Mouse (Mus musculus) megakaryocyte, embryonic 14.5 days (primary cell): ENCODE results near the gene Mark2. TPM values are rescaled to one million over a fixed set of nuclear protein-coding genes. Genes with fewer than 3 reads are reported as not detected.
A peak's percentile ranks its signal among the peaks of the same experiment; 100 is the strongest.

Experiments used
- H3K27me3 ChIP-seq: replicated peaks from 2 replicates; pipeline ENCODE3; 2012; ENCODE audit warnings: inconsistent platforms
- H3K36me3 ChIP-seq: replicated peaks from 2 replicates; pipeline ENCODE3; 2012; ENCODE audit warnings: low read length, inconsistent platforms, mixed read lengths
- H3K4me1 ChIP-seq: 2 replicates; pipeline ENCODE4 v1.6.1; 2012; ENCODE audit warnings: inconsistent platforms
- H3K4me3 ChIP-seq: replicated peaks from 2 replicates; pipeline ENCODE3; 2012; ENCODE audit warnings: moderate library complexity, mild to moderate bottlenecking, inconsistent platforms
- H3K9me3 ChIP-seq: 2 replicates; pipeline ENCODE4 v1.6.1; 2012; ENCODE audit warnings: inconsistent platforms
- FLI1 ChIP-seq: IDR thresholded peaks from 2 replicates; pipeline ENCODE4 v1.6.1; 2012; ENCODE audit warnings: low read length, inconsistent platforms, mixed read lengths
- GATA1 ChIP-seq: IDR thresholded peaks from 3 replicates; pipeline ENCODE4 v1.6.1; 2012; ENCODE audit warnings: mixed read lengths, low read length, inconsistent platforms, borderline replicate concordance
- polyA plus RNA-seq: library from polyadenylated mRNA; stranded (reverse); fragments of >175 nt; gene quantifications from 2 replicates; pipeline ENCODE4 v1.2.3, GENCODE M21; 2012; ENCODE audit warnings: low replicate concordance; ENCODE audit not compliant: insufficient read depth

Gene Mark2
- polyA plus RNA-seq, 1 experiment = 179 TPM

DNA sequence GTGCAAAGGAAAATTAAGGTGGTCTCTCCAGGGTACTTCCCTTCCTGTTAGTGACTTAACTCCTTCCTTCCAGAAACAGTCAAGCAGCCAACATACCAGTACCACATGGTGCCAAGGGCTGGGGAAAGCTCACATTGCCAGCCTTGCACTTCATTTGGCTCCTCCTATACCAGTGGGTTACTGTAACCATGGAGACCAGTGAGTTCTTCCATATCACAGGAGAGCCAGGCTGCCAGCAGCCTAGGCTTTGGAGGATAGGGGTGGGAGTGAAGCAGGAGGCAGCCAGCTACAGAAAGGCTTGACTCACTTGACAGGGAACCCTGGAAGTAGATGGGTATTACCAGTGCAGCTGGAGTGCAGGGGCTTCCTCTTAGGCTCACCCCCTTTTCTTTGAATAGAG, 42.6 kb downstream of the Mark2 start:
- peaks cover 92% of the 10 kb centered on the region for H3K4me1 ChIP-seq
- no peaks in the 10 kb centered on the region for H3K9me3 ChIP-seq
- TF ChIP-seq FLI1 (no peak), GATA1 (no peak)
- no peaks in the 10 kb centered on the region for H3K27me3 ChIP-seq
- peaks cover 48% of the 10 kb centered on the region for H3K36me3 ChIP-seq
- H3K4me3 ChIP-seq = no peak overlapping the region

DNA sequence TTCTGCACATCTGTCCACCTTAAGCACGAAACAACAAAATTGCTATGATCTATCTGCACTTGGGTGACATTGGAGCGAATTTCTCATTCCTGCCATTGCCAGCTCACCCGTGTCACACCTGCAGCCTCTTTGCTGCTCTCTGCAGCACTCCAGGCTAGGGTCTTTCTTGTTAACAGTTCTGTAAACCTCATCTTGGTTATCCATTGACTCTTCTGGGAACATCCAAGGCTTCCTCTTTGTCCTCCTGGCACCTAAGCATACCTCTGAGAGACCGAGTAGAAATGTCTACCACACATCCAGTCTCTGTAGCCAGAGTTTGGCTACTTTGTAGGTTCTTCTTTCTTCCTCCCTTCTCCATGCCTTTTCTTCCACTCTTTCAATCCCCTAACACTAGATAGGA, 45.7 kb downstream of the Mark2 start:
- TF ChIP-seq GATA1 (no peak), FLI1 (no peak)
- Histone ChIP-seq H3K36me3 (peaks cover 41% of the 10 kb centered on the region), H3K9me3 (no peaks in the 10 kb centered on the region), H3K4me3 (peak overlapping the region; percentile 89), H3K27me3 (no peaks in the 10 kb centered on the region), H3K4me1 (peaks cover 92% of the 10 kb centered on the region)

DNA sequence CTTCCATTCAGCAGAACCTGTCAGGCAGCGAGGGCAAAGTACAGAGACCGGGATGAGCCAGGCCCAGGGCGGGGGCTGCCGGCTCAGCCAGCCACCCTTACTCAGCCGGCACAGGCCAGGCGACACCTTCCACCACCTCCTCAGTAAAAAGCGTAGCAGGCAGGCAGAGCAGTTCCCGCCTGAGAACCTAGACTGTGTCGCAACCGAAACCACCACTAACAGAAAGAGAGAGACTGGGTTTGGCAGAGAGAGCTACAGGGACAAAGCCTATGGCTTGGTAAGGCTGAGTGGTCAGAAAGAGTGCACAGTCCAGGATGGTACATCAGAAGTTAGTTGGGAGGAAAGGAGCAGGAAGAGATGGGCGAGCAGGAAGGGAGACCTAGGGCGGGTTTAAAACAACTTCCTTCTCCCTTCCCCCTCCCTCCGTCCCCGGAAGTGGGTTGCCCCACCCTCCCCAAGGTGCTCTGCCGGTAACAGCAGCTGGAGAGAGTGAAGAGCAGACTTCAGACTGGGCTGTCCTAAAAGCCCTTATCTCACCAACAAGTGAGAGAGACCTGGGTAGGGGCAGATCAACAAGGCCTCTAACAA, 46.5 kb downstream of the Mark2 start:
- H3K4me3 ChIP-seq = peak overlapping the region; percentile 89
- peaks cover 43% of the 10 kb centered on the region for H3K36me3 ChIP-seq
- H3K4me1 ChIP-seq = peaks cover 97% of the 10 kb centered on the region
- no peaks in the 10 kb centered on the region for H3K9me3 ChIP-seq
- TF ChIP-seq GATA1 = no peak
- TF ChIP-seq FLI1 = no peak
- H3K27me3 ChIP-seq = no peaks in the 10 kb centered on the region

DNA sequence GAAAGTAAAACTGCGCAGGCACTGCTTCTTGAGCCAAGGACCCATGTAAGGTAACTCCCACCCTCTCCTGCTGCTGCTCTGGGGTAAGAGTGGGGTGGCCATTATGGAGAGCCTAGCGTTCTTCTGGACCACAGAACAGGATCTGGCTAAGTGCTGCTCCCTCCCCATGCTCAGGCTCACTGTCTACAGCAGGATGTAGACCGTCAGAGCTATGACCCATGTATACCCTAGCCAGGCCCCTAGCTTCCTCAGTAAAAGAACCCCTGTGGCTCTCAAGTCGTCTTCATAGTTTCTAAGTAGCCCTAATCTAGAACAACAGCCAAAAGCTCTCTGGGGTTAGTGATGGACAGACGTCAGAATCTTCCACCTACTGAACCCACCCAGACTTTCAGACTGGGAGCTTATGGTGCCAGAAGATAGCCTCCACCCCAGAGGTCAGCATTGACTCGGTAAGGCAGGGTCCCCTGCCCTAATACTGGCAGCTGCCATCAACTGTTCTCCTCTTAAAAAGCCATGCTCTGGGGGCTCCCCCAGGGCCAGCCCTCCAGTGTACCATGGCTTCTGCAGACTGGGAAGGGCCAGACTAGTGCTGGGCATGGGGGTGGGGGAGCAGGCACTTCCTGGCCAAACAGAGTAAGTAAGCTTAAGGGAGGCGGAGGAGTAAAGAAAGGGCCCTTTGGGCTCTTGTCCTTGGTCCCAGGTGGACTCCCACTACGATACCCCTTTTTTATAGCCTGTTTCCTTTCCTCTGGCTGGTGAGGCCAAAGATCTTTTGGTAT, 47.4 kb downstream of the Mark2 start:
- no peak for TF ChIP-seq GATA1
- no peak for TF ChIP-seq FLI1
- no peaks in the 10 kb centered on the region for H3K27me3 ChIP-seq
- H3K4me3 ChIP-seq = peak overlapping the region; percentile 89
- no peaks in the 10 kb centered on the region for H3K9me3 ChIP-seq
- H3K36me3 ChIP-seq = peaks cover 45% of the 10 kb centered on the region
- peaks cover 97% of the 10 kb centered on the region for H3K4me1 ChIP-seq

DNA sequence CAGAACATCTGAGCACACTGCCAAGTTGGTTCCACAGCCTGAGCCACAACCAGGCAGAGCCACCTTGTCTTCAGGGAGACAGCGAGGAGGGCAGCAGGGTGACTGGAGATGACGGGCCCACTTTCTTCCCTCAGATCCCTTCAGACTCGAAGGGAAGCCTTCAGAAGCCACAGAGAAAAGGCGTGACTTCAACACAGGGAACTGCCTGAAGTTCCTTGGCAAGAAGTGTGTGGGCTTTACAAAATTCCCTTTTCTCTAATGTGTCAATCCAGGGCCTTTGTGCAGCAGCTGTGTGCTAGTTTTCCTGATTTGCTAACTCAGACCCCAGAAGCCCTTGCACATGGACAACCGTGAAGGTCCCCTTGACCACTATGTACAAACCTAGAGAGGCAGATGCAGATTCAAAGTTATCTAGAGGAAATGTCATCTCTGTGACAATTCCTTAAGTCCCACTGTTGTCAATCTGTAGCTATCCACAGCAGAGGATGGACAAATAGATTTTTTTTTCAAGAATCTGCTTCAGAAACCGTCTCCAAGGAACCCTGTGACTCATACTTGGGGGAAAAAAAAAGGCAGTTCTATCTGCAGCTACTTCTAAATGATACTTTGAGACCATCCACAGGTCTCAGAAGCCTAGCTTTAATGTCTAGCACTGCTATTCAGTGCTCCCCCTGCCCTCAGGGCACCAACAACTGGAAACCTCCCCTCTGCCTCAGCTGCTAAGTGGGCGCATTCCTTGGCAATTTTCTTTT, 49.5 kb downstream of the Mark2 start:
- no peak for TF ChIP-seq FLI1
- no peak for TF ChIP-seq GATA1
- H3K27me3 ChIP-seq = no peaks in the 10 kb centered on the region
- peaks cover 89% of the 10 kb centered on the region for H3K4me1 ChIP-seq
- no peaks in the 10 kb centered on the region for H3K9me3 ChIP-seq
- H3K4me3 ChIP-seq = no peak overlapping the region
- peaks cover 56% of the 10 kb centered on the region for H3K36me3 ChIP-seq

DNA sequence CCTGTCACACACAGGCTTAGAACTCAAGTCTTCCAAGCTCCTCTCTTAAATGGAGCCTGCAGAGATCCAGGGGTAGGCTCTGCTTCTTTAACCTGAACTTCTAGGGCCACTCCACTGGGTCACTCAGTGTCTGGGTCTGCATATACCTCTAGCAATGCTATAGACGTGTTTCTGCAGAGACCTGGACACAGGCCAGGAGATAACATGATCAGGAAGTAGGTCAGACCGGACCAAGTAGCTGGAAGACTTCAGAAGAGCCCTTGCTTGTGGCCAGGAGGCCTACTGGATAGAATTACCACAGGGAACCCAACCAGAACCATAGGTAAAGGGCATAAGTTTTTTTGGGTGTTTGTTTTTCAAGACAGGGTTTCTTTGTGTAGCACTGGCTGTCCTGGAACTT, 51.9 kb downstream of the Mark2 start:
- Histone ChIP-seq H3K4me1 (peaks cover 83% of the 10 kb centered on the region), H3K36me3 (peaks cover 72% of the 10 kb centered on the region)

DNA sequence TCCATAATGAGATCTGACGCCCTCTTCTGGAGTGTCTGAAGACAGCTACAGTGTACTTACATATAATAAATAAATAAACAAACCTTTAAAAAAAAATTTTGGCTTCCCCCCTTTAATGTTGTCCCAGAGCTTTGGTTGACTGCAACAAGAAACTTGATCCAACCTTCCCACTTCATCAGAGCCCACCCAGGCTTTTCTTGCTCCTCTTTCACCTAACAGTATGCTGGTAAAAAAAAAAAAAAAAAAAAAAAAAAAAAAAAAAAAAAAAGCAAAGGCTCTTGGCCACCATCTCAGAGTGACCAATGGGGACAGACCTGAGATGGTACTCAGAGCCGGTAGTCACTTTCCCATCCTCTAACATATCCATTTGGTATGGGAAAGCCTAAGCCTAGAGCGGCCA, 53.4 kb downstream of the Mark2 start:
- Histone ChIP-seq H3K36me3 (peaks cover 87% of the 10 kb centered on the region), H3K9me3 (no peaks in the 10 kb centered on the region), H3K4me3 (no peak overlapping the region), H3K4me1 (peaks cover 68% of the 10 kb centered on the region), H3K27me3 (no peaks in the 10 kb centered on the region)
- TF ChIP-seq FLI1 (no peak), GATA1 (no peak)

More for the DNA sequence above, 51.9 kb downstream of the Mark2 start:
- Histone ChIP-seq H3K4me3 (no peak overlapping the region), H3K9me3 (no peaks in the 10 kb centered on the region), H3K27me3 (no peaks in the 10 kb centered on the region)
- no peak for TF ChIP-seq GATA1
- TF ChIP-seq FLI1 = no peak

DNA sequence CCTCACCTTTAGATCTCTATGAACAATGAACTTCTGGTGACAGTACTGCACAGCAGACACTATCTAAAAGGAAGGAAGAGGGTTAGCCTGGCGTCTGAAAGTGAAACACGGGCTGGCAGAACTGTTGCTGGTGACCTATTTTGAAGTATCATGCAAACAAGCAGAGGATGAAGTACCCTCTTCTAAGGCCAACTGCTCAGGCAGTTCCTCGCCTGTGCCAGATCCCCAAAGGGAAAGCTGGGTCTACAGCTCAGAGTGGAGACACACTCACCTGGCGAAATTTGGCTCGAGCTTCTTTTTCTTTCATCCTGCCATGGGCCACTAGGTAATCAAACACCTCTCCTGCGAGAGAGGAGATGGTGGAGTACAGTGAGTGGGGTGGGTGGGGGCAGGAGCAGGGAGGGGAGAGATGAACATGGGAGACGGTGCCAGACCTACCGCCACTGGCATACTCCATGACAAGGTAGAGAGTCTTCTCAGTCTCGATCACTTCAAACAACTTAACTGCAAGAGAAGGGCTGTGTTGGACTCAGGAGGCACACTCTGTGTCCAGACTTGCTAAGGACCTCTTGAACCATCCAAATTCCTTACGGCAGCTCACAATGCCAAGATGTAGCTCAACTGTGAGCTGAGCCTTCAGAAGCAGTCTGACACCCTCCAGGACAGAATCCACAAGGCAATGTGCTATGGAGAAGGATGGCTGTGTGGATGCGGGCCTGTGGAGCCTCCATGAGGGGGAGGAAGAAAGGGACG, 54.9 kb downstream of the Mark2 start:
- Histone ChIP-seq H3K36me3 (peaks cover 95% of the 10 kb centered on the region), H3K4me1 (peaks cover 52% of the 10 kb centered on the region), H3K9me3 (no peaks in the 10 kb centered on the region), H3K27me3 (no peaks in the 10 kb centered on the region), H3K4me3 (no peak overlapping the region)
- TF ChIP-seq FLI1 (no peak), GATA1 (no peak)

DNA sequence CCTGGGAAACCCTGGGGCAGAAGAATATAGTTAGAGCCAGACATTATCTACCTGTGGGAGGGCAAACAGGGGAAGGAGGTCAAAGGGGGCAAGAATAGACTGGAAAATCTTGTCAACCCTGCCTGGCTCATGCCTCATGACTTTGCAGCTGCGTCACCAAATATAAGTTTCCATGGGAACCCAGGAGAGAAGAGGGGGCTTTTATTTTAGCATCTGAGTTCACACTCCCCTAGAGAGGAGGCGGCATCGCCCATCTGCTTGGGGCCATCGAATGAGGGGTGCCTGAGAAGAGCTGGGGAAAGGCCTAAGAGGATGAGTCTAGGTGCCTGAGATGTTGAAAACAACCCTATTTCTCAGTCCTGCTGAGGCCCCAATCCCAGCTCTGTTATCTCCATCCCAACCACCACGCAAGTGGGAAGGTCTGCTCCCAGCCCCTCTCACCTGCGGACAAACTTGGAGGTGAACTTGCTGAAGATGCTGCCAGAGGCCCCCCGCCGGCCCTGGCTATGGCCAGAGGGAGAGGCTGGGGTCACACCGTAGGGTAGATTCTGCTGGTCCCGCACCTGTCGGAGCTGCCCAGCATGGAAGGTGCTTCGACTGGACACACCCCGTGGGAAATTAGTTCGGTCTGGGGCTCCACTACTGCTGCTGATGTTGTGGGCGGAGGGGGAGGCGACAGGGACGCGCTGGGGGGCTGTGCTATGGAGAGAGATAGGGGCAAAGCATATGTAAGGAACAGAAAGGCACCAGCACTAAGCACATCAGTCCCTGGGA, 60.9 kb downstream of the Mark2 start:
- Histone ChIP-seq H3K36me3 (peaks cover 99% of the 10 kb centered on the region), H3K4me1 (peaks cover 31% of the 10 kb centered on the region), H3K4me3 (no peak overlapping the region), H3K9me3 (no peaks in the 10 kb centered on the region), H3K27me3 (no peaks in the 10 kb centered on the region)
- TF ChIP-seq GATA1 (no peak), FLI1 (no peak)
